Mouse (Mus musculus): ENCODE measurements around the gene Zfp839.

DNA sequence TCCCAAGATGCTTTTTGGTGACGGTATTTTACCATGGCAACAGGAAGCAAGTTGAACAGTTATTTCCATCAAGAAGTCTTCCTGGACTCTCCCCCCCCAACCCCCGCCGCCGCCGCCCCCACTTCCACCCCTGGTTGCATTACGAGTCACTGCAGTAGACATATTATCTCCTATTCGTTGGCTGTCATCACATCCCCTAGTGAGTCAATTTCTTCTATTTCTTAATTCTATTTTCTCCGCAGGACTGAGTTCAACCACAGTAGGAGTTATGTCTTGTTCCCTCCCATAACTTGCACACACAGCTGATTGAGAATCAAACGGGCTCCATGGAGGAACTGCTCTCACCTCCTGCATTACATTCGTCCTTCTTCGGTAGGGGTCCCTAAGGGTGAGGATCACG is 38.1 kb downstream of the Zfp839 start:
- TF ChIP-seq CTCF (IDR thresholded peaks at IDR 0.05; ENCODE audit: low read depth, low read length), result no peak
- TF ChIP-seq POLR2A (IDR thresholded peaks at IDR 0.05; ENCODE audit: borderline replicate concordance, low read depth, low read length), result no peak
